Mouse (Mus musculus) left cerebral cortex, adult 18-20 months (tissue): Measurements from ENCODE around the gene Tceal8. TPM values are rescaled to one million over a fixed set of nuclear protein-coding genes. Genes with fewer than 3 reads are reported as not detected.

Experiments
- DNase-seq, 2 experiments: peaks; one replicate each; pipeline ENCODE4 v3.0.0; 2021 to 2022; ENCODE audit warnings: low spot score in 2 of 2, mixed read lengths in 1 of 2
- microRNA-seq, 2 experiments: library from miRNA; unstranded; fragments of <30 nt; microRNA quantifications; one replicate each; pipeline ENCODE4 v1.2.0; 2021
- total RNA-seq, 2 experiments: library from RNA; stranded (reverse); gene quantifications; 2 replicates each; pipeline ENCODE4 v1.2.3; 2021

Gene Tceal8
- total RNA-seq, 2 experiments from 2014 or later = 37.1 to 40.3 TPM

- DNase-seq = no peak
Measured at GRCm38 (mm10) chrX:136135559-136135958, 36.6 kb downstream of the Tceal8 start.

DNA sequence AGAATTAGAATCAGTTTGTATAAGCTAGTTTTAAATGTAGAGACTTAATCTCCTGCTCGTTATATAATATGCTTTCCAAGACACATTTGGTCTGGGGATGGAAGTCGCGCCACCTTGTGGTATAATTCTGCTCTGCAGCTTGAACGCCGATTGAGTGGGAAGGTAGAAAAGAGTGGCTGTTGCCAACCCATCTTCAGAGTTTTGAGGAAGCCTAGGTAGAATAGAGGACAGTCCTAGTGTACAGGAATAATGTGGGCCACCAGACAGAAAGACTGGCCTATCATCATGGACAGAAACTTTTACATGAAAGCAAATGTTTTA, 44.4 kb downstream of the Tceal8 start:
- peak; percentile 45 to 58 for DNase-seq

- DNase-seq = no peak
Measured at GRCm38 (mm10) chrX:136127038-136127743, 45.0 kb downstream of the Tceal8 start.

Small RNAs within 50 kb of the gene (microRNA-seq; reads per million reads assigned to microRNA genes)
- gene Mir6383 = 0 reads per million in 2 experiments

Other genes with a start within 250 kb of the Tceal8 start
- 10 to 100 TPM; 62.2 to 63.3 TPM for gene Arxes2, start 178.5 kb downstream of the Tceal8 start, total RNA-seq
- 10 to 100 TPM; 29.7 to 34.2 TPM for gene Arxes1, start 139.0 kb downstream of the Tceal8 start, total RNA-seq
- gene Bex2, start 104.1 kb downstream of the Tceal8 start, total RNA-seq = 100 to 1,000 TPM; 353 to 359 TPM
- gene Nxf3, start 87.1 kb downstream of the Tceal8 start, total RNA-seq = not detected
- gene Bex4, start 33.3 kb downstream of the Tceal8 start, total RNA-seq = 10 to 100 TPM; 18.6 to 21.7 TPM
- 100 to 1,000 TPM in 1 of 2 experiments, 10 to 100 TPM in 1; 99.2 to 131 TPM for gene Tceal5, start 31.5 kb upstream of the Tceal8 start, total RNA-seq
- 1 to 10 TPM; 1.8 to 3.0 TPM for gene Tceal7, start 42.4 kb upstream of the Tceal8 start, total RNA-seq
- 10 to 100 TPM; 92.6 to 100.0 TPM for gene Bex1, start 43.2 kb upstream of the Tceal8 start, total RNA-seq
- gene Tceal9, start 72.7 kb upstream of the Tceal8 start, total RNA-seq = 100 to 1,000 TPM; 125 to 131 TPM
- gene Bex3, start 97.9 kb upstream of the Tceal8 start, total RNA-seq = 100 to 1,000 TPM; 301 to 320 TPM